Comparison of ENCODE assay signal across 21 mouse cellular contexts in genomic region chr4:59727187-59727877, GRCm38 (mm10).
A peak's percentile ranks its signal among the peaks of the same experiment; 100 is the strongest.
DNase-seq lines count a peak whose midpoint lies in the region; ATAC-seq and TF ChIP-seq lines count a peak whose summit lies in the region.
"Had no signal": no experiment of that assay in that cellular context is flagged by ENCODE, and none has a peak within 500 bp of the region (broad histone marks: within the 10 kb centered on the region; RNA-seq: fewer than 3 reads in every experiment).

No protein-coding gene starts in this region.

- DNase-seq in embryonic facial prominence, embryonic 10.5 days (ENCODE audit: low spot score): no peak
- no peak for DNase-seq in hindbrain, postnatal 0 days (ENCODE audit: low spot score)
- no peak for DNase-seq in neural tube, embryonic 10.5 days (ENCODE audit: extremely low spot score, low spot score)
- DNase-seq in heart, postnatal 25 days (ENCODE audit: low spot score): no peak
- DNase-seq: adrenal gland, postnatal 36 days; cerebellum, adult 11 months; cerebellum, adult 9-11 months; gastrocnemius, postnatal 36 days; kidney, postnatal 25 days; lung, adult 18-20 months; lung, postnatal 10 days; right cerebral cortex, adult 18-20 months; right cerebral cortex, postnatal 4 days had no signal

- no peak overlapping the region for H3K9ac ChIP-seq in embryonic facial prominence, embryonic 12.5 days
- H3K9ac ChIP-seq in hindbrain, embryonic 12.5 days: no peak overlapping the region
- H3K9ac ChIP-seq in hindbrain, postnatal 0 days (replicated peaks; ENCODE audit: low read length): no peak overlapping the region
- H3K9ac ChIP-seq in neural tube, embryonic 13.5 days: no peak overlapping the region
- H3K9ac ChIP-seq in hindbrain, embryonic 16.5 days (ENCODE audit: low read depth, low read length): no peak overlapping the region
- H3K9ac ChIP-seq: limb, embryonic 13.5 days; liver, embryonic 12.5 days had no signal

- H3K9me3 ChIP-seq in embryonic facial prominence, embryonic 12.5 days: no peaks in the 10 kb centered on the region
- no peaks in the 10 kb centered on the region for H3K9me3 ChIP-seq in embryonic facial prominence, embryonic 10.5 days
- no peaks in the 10 kb centered on the region for H3K9me3 ChIP-seq in hindbrain, embryonic 12.5 days (replicated peaks)
- H3K9me3 ChIP-seq in hindbrain, postnatal 0 days (ENCODE audit: low read length): no peaks in the 10 kb centered on the region
- H3K9me3 ChIP-seq in neural tube, embryonic 13.5 days: no peaks in the 10 kb centered on the region
- H3K9me3 ChIP-seq in hindbrain, embryonic 16.5 days (ENCODE audit: control insufficient read depth, low read length): no peaks in the 10 kb centered on the region
- H3K9me3 ChIP-seq: limb, embryonic 13.5 days; liver, embryonic 12.5 days had no signal

- peaks cover 12% of the 10 kb centered on the region; the same call in 1 of the 2 replicates for H3K4me1 ChIP-seq in embryonic facial prominence, embryonic 12.5 days
- peaks cover 6% of the 10 kb centered on the region; the same call in 1 of the 2 replicates for H3K4me1 ChIP-seq in embryonic facial prominence, embryonic 10.5 days
- H3K4me1 ChIP-seq in hindbrain, embryonic 12.5 days: peaks cover 6% of the 10 kb centered on the region; the same call in 1 of the 2 replicates
- no peaks in the 10 kb centered on the region for H3K4me1 ChIP-seq in hindbrain, postnatal 0 days (ENCODE audit: insufficient read depth, low read length)
- peaks cover 19% of the 10 kb centered on the region for H3K4me1 ChIP-seq in neural tube, embryonic 13.5 days (replicated peaks)
- H3K4me1 ChIP-seq in hindbrain, embryonic 16.5 days (ENCODE audit: control insufficient read depth, insufficient read depth, low read depth, low read length): no peaks in the 10 kb centered on the region

- no peaks in the 10 kb centered on the region for H3K36me3 ChIP-seq in embryonic facial prominence, embryonic 12.5 days
- no peaks in the 10 kb centered on the region for H3K36me3 ChIP-seq in embryonic facial prominence, embryonic 10.5 days (replicated peaks)
- H3K36me3 ChIP-seq in hindbrain, embryonic 12.5 days: no peaks in the 10 kb centered on the region
- no peaks in the 10 kb centered on the region for H3K36me3 ChIP-seq in hindbrain, postnatal 0 days (ENCODE audit: insufficient read depth, low read length)
- H3K36me3 ChIP-seq in neural tube, embryonic 13.5 days: no peaks in the 10 kb centered on the region
- H3K36me3 ChIP-seq in hindbrain, embryonic 16.5 days (ENCODE audit: control insufficient read depth, insufficient read depth, low read length): no peaks in the 10 kb centered on the region
- H3K36me3 ChIP-seq: limb, embryonic 13.5 days; liver, embryonic 12.5 days had no signal

- H3K27me3 ChIP-seq in embryonic facial prominence, embryonic 12.5 days: no peaks in the 10 kb centered on the region
- no peaks in the 10 kb centered on the region for H3K27me3 ChIP-seq in embryonic facial prominence, embryonic 10.5 days (replicated peaks; ENCODE audit: low read depth, poor library complexity, severe bottlenecking)
- H3K27me3 ChIP-seq in hindbrain, embryonic 12.5 days: no peaks in the 10 kb centered on the region
- no peaks in the 10 kb centered on the region for H3K27me3 ChIP-seq in hindbrain, postnatal 0 days (ENCODE audit: insufficient read depth, low read length)
- H3K27me3 ChIP-seq in neural tube, embryonic 13.5 days: no peaks in the 10 kb centered on the region
- H3K27me3 ChIP-seq in hindbrain, embryonic 16.5 days (replicated peaks; ENCODE audit: control insufficient read depth, insufficient read depth, low read length): no peaks in the 10 kb centered on the region
- H3K27me3 ChIP-seq: limb, embryonic 13.5 days; liver, embryonic 12.5 days had no signal

- intact Hi-C loops in heart, postnatal 25 days (cut with DNase I): no loop called here

- no peak overlapping the region for H3K4me2 ChIP-seq in embryonic facial prominence, embryonic 12.5 days (replicated peaks)
- H3K4me2 ChIP-seq in hindbrain, embryonic 12.5 days (replicated peaks): no peak overlapping the region
- no peak overlapping the region for H3K4me2 ChIP-seq in hindbrain, postnatal 0 days (ENCODE audit: low read depth, low read length)
- H3K4me2 ChIP-seq in neural tube, embryonic 13.5 days: no peak overlapping the region
- H3K4me2 ChIP-seq in hindbrain, embryonic 16.5 days (ENCODE audit: low read length): no peak overlapping the region
- H3K4me2 ChIP-seq: limb, embryonic 13.5 days; liver, embryonic 12.5 days had no signal

- WGBS in embryonic facial prominence, embryonic 12.5 days: 59% methylated on average over 5 of the region's 5 CpGs
- WGBS in embryonic facial prominence, embryonic 10.5 days: 66% methylated on average over 5 of the region's 5 CpGs
- WGBS in hindbrain, embryonic 12.5 days: 66% methylated on average over 5 of the region's 5 CpGs
- WGBS in hindbrain, postnatal 0 days: 51% methylated on average over 5 of the region's 5 CpGs
- 67% methylated on average over 5 of the region's 5 CpGs for WGBS in neural tube, embryonic 13.5 days
- 54% methylated on average over 5 of the region's 5 CpGs for WGBS in hindbrain, embryonic 16.5 days

- no peak for TF ChIP-seq CTCF in hindbrain, postnatal 0 days (IDR thresholded peaks at IDR 0.05; ENCODE audit: low read depth)

- 0 out of 2 replicates have a peak, but pooled peaks have one; percentile 60 for ATAC-seq in embryonic facial prominence, embryonic 12.5 days (ENCODE audit: insufficient number of reproducible peaks, insufficient read depth, low FRiP score, low TSS enrichment)
- peak; percentile 26; the same call in 1 of the 2 replicates for ATAC-seq in hindbrain, embryonic 12.5 days (ENCODE audit: low FRiP score)
- no peak for ATAC-seq in hindbrain, postnatal 0 days
- ATAC-seq in neural tube, embryonic 13.5 days (ENCODE audit: low read depth): peak; percentile 62; the same call in 1 of the 2 replicates
- peak; percentile 52; the same call in 1 of the 2 replicates for ATAC-seq in hindbrain, embryonic 16.5 days
- ATAC-seq: intestine, postnatal 0 days; liver, embryonic 12.5 days had no signal

- no peak overlapping the region for H3K27ac ChIP-seq in embryonic facial prominence, embryonic 12.5 days
- H3K27ac ChIP-seq in embryonic facial prominence, embryonic 10.5 days (replicated peaks): no peak overlapping the region
- 0 out of 2 replicates have a peak overlapping the region, but pooled peaks have one; percentile 12 for H3K27ac ChIP-seq in hindbrain, embryonic 12.5 days
- no peak overlapping the region for H3K27ac ChIP-seq in hindbrain, postnatal 0 days
- no peak overlapping the region; the same call in 1 of the 2 replicates for H3K27ac ChIP-seq in neural tube, embryonic 13.5 days (replicated peaks)
- H3K27ac ChIP-seq in hindbrain, embryonic 16.5 days (ENCODE audit: low read depth, low read length): no peak overlapping the region
- H3K27ac ChIP-seq: layer of hippocampus, adult 2 months; limb, embryonic 13.5 days; liver, embryonic 12.5 days had no signal

- no peak overlapping the region for H3K4me3 ChIP-seq in embryonic facial prominence, embryonic 12.5 days
- H3K4me3 ChIP-seq in embryonic facial prominence, embryonic 10.5 days: no peak overlapping the region
- no peak overlapping the region for H3K4me3 ChIP-seq in hindbrain, embryonic 12.5 days
- no peak overlapping the region for H3K4me3 ChIP-seq in hindbrain, postnatal 0 days (ENCODE audit: low read length)
- no peak overlapping the region for H3K4me3 ChIP-seq in neural tube, embryonic 13.5 days
- H3K4me3 ChIP-seq in hindbrain, embryonic 16.5 days (ENCODE audit: low read length): no peak overlapping the region
- H3K4me3 ChIP-seq: layer of hippocampus, adult 2 months; limb, embryonic 13.5 days; liver, embryonic 12.5 days had no signal
